In the genomic region with DNA sequence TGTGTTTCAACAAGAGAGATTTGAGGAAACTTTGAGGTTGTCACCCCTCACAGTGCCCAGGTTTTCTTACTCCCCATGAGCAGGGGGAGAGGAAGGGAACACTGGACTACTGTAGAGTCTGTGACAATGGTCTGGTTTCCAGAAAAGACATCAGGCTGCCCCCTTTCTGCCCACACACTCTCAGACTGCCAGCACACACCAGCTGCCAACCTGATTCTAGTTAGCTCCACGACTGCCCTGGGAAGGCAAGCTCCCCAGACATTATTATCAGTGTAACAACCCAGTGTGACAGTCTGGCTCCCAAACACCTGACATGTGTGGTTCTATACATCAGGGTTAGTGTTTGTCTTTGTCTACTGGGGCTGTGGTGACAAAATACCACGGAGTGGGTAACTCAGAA, we compare ENCODE assay signal across 26 mouse cellular contexts.
DNase-seq lines count a peak whose midpoint lies in the region; ATAC-seq and TF ChIP-seq lines count a peak whose summit lies in the region.
"Had no signal": no experiment of that assay in that cellular context is flagged by ENCODE, and none has a peak within 500 bp of the region (broad histone marks: within the 10 kb centered on the region; RNA-seq: fewer than 3 reads in every experiment).

No protein-coding gene starts in this region.

- no peak for TF ChIP-seq CTCF in thymus, adult 2 months (IDR thresholded peaks at IDR 0.05; ENCODE audit: borderline replicate concordance, control insufficient read depth, extremely low read depth, insufficient read depth, low read length, poor library complexity)

- WGBS in thymus, adult 2 months = 79% methylated on average over 2 of the region's 2 CpGs
- WGBS in hindbrain, embryonic 16.5 days = 45% methylated on average over 2 of the region's 2 CpGs

- H3K27ac ChIP-seq in thymus, adult 2 months (ENCODE audit: control insufficient read depth, insufficient read depth, low read length) = no peak overlapping the region
- no peak overlapping the region for H3K27ac ChIP-seq in hindbrain, embryonic 16.5 days (ENCODE audit: low read depth, low read length)
- H3K27ac ChIP-seq: heart, embryonic 15.5 days; hindbrain, embryonic 13.5 days; limb, embryonic 10.5 days; liver, embryonic 15.5 days; lung, embryonic 15.5 days; neural tube, embryonic 13.5 days; stomach, postnatal 0 days had no signal

- peak; percentile 42 to 51 for DNase-seq in cerebellum, postnatal 10 days
- DNase-seq in cerebellum, postnatal 14 days = no peak
- peak; percentile 39 for DNase-seq in layer of hippocampus, adult 11-12 months (ENCODE audit: low spot score)
- no peak for DNase-seq in layer of hippocampus, postnatal 25 days (ENCODE audit: extremely low spot score in 1 of 2, low spot score in 1 of 2)
- peak; percentile 42 to 54 for DNase-seq in right cerebral cortex, adult 2 months (ENCODE audit: low spot score in 2 of 2)
- no peak for DNase-seq in right cerebral cortex, postnatal 25 days
- DNase-seq in thymus, adult 2 months = no peak
- DNase-seq: adrenal gland, postnatal 10 days; cerebellum, adult 8-10 months; forebrain, postnatal 0 days; kidney, adult 18-20 months; kidney, postnatal 4 days; liver; lung, postnatal 4 days had no signal

- no peaks in the 10 kb centered on the region for H3K4me1 ChIP-seq in thymus, adult 2 months (replicated peaks; ENCODE audit: control insufficient read depth, insufficient read depth, low read length)
- peaks cover 5% of the 10 kb centered on the region; the same call in 1 of the 2 replicates for H3K4me1 ChIP-seq in hindbrain, embryonic 16.5 days (ENCODE audit: control insufficient read depth, insufficient read depth, low read depth, low read length)
- H3K4me1 ChIP-seq: heart, embryonic 15.5 days; liver, embryonic 15.5 days; lung, embryonic 15.5 days had no signal

- H3K9me3 ChIP-seq in hindbrain, embryonic 16.5 days (ENCODE audit: control insufficient read depth, low read length) = no peaks in the 10 kb centered on the region
- H3K9me3 ChIP-seq: heart, embryonic 15.5 days; hindbrain, embryonic 13.5 days; limb, embryonic 10.5 days; liver, embryonic 15.5 days; lung, embryonic 15.5 days; neural tube, embryonic 13.5 days had no signal

- no peak for ATAC-seq in hindbrain, embryonic 16.5 days
- ATAC-seq: activated CD4-positive, CD25-positive, alpha-beta regulatory T cell, adult 4 months; forebrain, postnatal 0 days; inflammation-experienced regulatory T-cells, adult 6 months; midbrain, embryonic 16.5 days had no signal

- H3K27me3 ChIP-seq in thymus, adult 2 months (ENCODE audit: control insufficient read depth, insufficient read depth, low read length) = no peaks in the 10 kb centered on the region
- no peaks in the 10 kb centered on the region for H3K27me3 ChIP-seq in hindbrain, embryonic 16.5 days (replicated peaks; ENCODE audit: control insufficient read depth, insufficient read depth, low read length)
- H3K27me3 ChIP-seq: heart, embryonic 15.5 days; liver, embryonic 15.5 days; lung, embryonic 15.5 days had no signal

- no peak overlapping the region for H3K4me3 ChIP-seq in thymus, adult 2 months (ENCODE audit: control insufficient read depth, insufficient read depth, low read length)
- no peak overlapping the region for H3K4me3 ChIP-seq in hindbrain, embryonic 16.5 days (ENCODE audit: low read length)
- H3K4me3 ChIP-seq: heart, embryonic 15.5 days; hindbrain, embryonic 13.5 days; limb, embryonic 10.5 days; liver, embryonic 15.5 days; lung, embryonic 15.5 days; myocyte; neural tube, embryonic 13.5 days had no signal

- no peak for TF ChIP-seq POLR2A in thymus, adult 2 months (IDR thresholded peaks at IDR 0.05; ENCODE audit: control insufficient read depth, extremely low read depth, insufficient read depth, low read length, poor library complexity)

- no peaks in the 10 kb centered on the region for H3K36me3 ChIP-seq in thymus, adult 2 months (ENCODE audit: control insufficient read depth, insufficient read depth, low read length)
- H3K36me3 ChIP-seq in hindbrain, embryonic 16.5 days (ENCODE audit: control insufficient read depth, insufficient read depth, low read length) = no peaks in the 10 kb centered on the region
- H3K36me3 ChIP-seq: heart, embryonic 15.5 days; hindbrain, embryonic 13.5 days; limb, embryonic 10.5 days; liver, embryonic 15.5 days; lung, embryonic 15.5 days; neural tube, embryonic 13.5 days had no signal

- H3K4me2 ChIP-seq in hindbrain, embryonic 16.5 days (ENCODE audit: low read length) = no peak overlapping the region
- H3K4me2 ChIP-seq: heart, embryonic 15.5 days; hindbrain, embryonic 13.5 days; liver, embryonic 15.5 days; lung, embryonic 15.5 days; neural tube, embryonic 13.5 days had no signal

- no peak overlapping the region for H3K9ac ChIP-seq in hindbrain, embryonic 16.5 days (ENCODE audit: low read depth, low read length)
- H3K9ac ChIP-seq: forebrain, postnatal 0 days; heart, embryonic 15.5 days; hindbrain, embryonic 13.5 days; liver, embryonic 15.5 days; lung, embryonic 15.5 days; neural tube, embryonic 13.5 days had no signal

Comparison
In these comparisons a context has a peak if more than half of its experiments do, and no peak if none do; other contexts are left out.
1. DNase-seq: peak in cerebellum, postnatal 10 days (2 of 2), layer of hippocampus, adult 11-12 months (single experiment) and right cerebral cortex, adult 2 months (2 of 2); none in cerebellum, postnatal 14 days (0 of 2), layer of hippocampus, postnatal 25 days (0 of 2), right cerebral cortex, postnatal 25 days (single experiment) and thymus, adult 2 months (single experiment).